Mouse (Mus musculus) heart, postnatal 36 days (tissue): ENCODE measurements around the gene Ppp1r13b. TPM values are rescaled to one million over a fixed set of nuclear protein-coding genes. Genes with fewer than 3 reads are reported as not detected.
A peak's percentile ranks its signal among the peaks of the same experiment; 100 is the strongest.

Source experiments
- DNase-seq, 2 experiments: peaks; one replicate each; pipeline ENCODE4 v3.0.0; 2021 to 2022
- intact Hi-C: fragments of 180-260 bp; cut with DNase I; formaldehyde crosslinking; loops from one replicate; pipeline ENCODE4 v1.15.1; 2025
- total RNA-seq, 2 experiments: library from RNA; stranded (reverse); gene quantifications; 2 replicates each; pipeline ENCODE4 v1.2.3; 2021

The Ppp1r13b gene
- total RNA-seq, 2 experiments from 2014 or later: 19.7 to 20.3 TPM

DNA sequence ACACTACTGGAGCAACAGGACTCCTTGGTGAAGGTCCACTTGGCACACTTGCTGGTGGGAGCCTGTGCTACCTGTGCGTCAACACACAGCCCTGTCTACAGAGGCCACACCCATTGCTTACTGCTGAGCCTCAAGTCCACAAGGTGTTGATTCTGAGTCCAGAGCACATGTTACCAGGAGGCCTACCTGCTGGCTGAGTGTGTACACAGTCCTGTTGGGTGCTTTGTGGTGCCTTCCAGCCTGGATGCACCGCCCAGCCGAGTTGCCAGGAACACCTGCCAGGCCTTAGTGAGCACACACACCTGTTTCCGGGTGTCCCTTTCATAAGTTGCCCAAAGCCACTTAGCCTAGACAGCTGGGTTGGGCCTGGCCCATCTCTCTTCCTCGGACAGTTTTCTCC lies 104.4 kb downstream of the Ppp1r13b start:
- intact Hi-C loops: no loop called here

DNA sequence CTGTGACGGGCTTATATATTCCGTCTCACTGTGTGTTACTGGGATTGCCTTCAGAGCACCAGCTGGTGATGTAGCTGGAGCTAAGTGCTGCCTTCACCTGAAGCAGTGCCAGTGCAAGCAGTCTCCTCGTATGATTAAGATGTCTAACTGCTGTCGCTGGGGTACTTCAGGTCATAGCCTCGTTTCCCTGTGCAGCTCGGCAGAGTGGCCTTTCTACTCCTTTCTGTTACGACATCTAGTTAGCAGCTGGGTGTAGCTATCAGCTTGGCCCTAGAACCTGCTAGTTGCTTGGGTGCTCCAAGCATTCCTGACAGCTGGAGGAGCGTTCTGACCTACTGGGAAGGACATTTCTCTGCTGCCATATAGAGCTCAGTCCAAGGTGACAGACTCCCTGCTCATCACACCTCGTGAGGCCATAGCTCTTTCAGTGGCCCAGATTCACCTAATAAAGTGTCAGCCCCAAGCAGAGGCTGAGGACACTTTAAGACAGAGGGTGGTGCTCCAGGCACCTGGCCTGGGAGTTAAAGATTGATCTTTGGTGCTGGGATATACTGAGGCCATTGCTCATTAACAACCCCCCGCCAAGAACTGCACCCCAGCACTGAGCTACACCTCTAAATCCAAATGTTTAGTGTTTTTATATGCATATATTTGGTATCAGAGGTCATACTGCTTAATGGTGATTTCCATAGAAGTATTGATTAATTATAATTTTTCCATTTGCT lies 107.3 kb downstream of the Ppp1r13b start:
- intact Hi-C loops: no loop called here
- no peak for DNase-seq

More for the DNA sequence above, 104.4 kb downstream of the Ppp1r13b start:
- DNase-seq: no peak

DNA sequence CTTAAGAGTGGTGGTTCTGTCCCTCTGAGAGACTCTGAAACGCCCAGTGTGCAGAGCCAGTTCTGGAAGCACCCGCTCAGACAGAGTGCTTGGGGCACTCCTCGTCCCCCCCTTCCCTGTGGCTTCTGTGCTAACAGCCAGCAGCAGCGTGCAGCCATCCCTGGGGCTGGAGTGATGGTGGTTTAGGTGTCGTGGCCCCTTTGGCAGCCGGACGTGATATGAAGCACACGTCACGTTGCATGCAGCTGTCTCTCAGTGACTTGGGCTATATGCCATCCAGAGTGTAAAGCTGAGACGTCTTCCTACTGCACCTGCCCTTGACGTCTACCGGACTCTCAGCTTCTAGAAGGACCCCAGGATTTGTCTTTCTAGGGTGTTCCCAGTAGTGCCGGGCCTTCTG lies 109.4 kb downstream of the Ppp1r13b start:
- no peak for DNase-seq
- intact Hi-C loops: no loop called here

DNA sequence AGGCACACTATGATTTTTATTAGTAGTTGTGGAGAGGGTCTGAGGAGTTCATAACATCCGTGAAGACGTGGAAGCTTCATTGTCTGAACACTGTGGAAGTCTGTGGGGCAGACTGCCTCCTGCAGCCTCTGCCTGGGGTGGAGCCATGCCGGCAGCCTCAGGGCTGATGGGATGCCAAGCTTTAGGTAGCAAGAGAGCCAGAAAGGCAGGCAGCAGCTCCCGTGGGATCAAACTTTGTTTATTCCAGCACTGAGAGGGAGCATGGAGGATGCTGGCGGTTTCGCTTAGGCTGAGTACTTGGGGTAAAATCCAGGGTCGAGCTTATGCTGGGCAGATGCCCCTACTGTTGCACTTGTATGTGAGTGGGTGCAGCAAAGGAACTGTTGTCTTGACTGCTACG lies 110.7 kb downstream of the Ppp1r13b start:
- intact Hi-C loops: loop anchor here (1.0 kb wide), 1 partner anchor 12 kb away; no protein-coding TSS in a partner anchor
- no peak for DNase-seq

DNA sequence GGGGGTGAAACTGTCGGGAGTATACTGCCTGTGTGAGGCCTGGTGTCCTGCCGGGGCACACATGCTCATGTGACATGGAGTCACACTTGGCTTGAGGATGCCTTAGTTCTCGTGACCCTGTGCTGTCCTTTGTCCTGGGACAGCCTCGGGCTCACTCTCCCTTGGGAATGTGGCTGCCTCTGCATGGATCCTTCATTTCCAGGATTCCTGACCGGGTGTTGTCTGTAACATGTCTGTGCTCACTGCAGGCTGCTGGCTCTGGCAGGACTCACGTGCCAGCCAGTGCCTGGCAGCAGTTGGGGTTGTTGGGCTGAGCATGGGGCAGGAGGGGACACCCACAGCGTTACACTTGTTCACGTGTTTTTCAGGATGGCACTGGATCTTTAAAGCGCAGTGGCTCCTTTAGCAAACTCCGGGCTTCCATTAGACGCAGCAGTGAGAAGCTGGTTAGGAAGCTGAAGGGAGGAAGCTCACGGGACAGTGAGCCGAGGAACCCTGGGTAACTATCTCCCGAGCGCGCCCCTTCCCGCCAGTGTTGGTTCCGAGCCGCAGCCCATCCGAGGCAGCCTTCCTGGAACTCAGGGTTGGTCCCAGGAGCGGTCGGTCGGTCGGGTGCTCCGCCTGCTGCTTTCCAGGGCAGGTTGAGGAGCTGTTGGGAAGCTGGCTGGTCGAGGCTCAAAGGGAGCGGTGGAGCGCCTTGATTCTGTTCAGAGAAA lies 112.6 kb downstream of the Ppp1r13b start:
- DNase-seq: peak; percentile 38 to 47
- intact Hi-C loops: no loop called here

DNA sequence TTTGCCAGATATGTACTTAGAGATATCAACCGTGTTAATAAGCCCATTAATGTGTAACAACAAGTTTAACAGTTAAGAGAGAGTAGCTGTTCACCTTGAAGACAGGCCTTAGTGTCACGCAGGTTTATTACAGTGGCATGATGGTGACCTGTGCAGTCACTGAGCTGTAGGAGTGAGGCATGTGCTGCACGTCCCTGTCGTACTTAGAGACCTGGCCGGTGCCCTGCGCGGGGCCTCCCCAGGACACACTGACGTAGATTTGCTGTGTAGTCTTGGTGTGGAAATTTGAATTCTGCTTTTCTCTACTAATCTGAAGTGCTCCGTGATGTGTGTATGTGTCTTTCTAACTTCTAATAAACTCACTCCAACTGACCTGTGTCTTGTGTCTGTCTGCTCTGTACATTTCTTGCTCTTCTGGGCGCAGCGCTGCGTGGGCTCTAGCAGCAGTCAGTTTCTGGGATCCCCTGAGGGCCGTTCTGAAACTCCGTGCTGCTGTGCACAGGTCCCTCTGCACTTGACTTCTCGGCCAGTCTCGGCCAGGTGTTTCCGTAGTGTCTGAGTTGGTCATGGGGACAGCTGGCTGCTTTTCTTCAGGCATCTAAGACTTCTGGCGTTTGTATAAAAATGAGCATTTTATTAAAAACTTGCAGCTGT lies 113.3 kb downstream of the Ppp1r13b start:
- intact Hi-C loops: no loop called here
- DNase-seq: no peak

DNA sequence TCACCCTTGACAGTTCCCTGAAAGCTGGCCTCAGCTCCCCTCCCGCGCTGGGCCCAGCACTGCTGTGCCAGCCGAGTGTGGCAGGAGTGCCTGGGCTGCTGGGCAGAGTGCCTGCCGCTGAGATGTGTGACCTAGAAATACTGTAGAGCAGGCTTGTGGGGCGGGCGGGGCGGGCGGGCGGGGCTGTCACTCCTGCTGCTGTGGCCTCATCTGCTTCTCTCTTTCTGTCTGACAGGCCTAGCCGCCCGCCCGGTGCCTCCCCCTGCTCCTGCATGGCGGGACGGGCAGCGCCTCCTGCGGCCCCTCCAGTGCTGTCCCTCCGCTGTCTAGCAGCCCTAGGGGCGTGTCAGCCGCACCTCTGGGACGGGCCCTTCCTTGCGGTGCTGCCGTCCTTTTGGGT lies 113.8 kb downstream of the Ppp1r13b start:
- intact Hi-C loops: no loop called here
- DNase-seq: peak; percentile 49 to 62

DNA sequence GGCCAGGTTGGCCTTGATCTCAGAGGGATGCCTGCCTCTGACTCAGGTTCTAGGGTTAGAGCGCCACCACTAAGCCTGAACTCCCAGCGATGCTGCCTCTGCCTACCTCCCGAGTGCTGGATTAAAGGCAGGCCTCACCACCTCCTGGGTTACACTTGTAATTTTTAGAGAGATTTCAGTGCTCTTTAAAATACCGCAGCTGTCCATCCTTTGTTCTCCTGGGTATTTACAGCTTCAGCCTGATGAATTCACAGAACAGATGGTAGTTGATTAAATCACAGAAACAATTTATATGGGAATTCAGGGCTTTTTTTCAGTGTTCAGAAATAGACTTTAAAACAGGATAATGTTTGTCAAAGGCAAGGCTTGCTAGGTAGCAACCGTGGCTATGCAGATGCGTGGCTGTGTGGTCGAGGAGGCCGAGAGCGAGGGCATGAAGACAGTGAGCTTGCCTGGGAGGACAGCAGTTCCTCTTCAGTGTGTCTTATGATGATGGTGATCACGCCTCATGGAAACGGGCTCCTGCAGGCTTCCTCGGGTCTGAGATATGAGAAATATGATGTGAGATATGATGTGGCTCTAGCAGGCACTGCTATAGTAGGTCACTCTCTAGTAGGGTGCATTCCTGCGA lies 116.3 kb downstream of the Ppp1r13b start:
- no peak for DNase-seq
- intact Hi-C loops: no loop called here

DNA sequence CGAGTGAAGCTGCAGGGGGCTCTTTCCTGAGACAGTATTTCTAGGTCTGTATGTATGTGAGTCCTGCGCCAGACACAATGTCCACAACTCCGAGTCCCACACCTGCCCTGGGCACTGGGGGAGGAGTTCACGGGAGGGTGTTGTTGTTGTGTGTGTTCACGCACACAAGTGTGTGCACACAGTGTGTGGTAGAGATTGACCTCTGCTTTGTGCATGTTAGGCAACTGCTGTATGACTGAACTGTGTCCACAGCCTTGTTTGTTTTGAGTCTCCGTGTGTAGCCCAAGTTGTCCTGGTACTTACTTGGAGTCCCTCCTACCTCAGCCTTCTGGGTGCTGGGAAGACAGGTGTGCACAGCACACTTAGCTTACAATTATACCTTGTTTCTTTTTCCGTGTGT lies 117.3 kb downstream of the Ppp1r13b start:
- DNase-seq: no peak
- intact Hi-C loops: no loop called here

DNA sequence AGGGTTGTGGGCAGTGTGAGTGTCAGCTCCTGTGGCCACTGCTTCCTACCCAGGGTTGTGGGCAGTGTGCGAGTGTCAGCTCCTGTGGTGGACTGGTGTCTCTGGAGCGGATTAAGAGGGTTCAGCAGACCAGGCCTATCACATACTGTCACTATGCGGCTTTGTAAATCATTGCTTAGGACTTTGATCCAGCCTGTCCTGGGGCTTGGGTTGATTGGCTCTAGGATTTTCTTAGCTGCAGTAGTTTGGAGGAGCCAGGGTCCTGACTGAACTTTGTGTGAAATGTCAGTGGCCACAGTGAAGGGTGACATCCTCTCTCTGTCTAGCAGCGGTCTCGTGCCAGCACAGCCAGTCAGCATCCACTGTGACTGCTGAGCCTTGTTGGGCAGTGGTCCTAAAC lies 117.8 kb downstream of the Ppp1r13b start:
- no peak for DNase-seq
- intact Hi-C loops: no loop called here

DNA sequence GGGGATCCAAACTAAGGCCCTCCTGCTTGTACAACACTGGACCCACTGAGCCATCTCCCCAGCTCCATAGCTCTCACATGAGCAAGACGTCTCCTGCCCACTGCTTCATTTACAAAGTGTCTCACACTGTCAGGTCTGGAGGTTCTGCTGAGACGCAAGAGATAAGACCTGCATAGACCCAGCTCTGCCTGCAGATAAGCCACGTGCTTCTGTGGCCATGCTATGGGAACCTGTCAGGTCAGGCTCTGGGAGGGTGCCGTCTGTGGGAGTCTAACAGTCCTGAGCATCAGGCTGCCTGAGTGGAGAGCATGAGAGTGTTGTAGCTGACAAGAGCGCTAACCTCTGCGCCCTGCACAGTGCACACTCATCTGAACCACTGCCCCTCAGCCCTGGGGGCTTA lies 120.9 kb downstream of the Ppp1r13b start:
- intact Hi-C loops: no loop called here

DNA sequence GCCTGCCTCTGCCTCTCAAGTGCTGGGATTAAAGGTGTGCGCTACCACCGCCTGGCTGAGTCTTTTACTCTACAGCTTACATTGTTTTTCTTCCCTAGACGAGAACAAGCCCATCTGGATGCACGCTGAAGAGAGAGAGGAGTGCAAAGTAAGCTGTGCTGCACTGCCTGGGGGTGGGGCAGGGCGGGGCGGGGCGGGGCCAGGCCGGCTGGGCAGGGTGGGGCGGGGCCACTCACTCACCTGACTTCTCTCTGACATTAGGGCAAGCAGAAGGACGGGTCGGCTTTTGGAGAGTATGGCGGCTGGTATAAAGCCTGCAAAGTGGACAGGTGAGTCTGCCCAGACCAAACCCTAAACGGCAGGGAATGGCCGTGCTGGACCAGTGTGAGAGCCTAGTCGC lies 122.7 kb downstream of the Ppp1r13b start:
- DNase-seq: no peak
- intact Hi-C loops: loop anchor here (1.0 kb wide), 1 partner anchor 12 kb away; no protein-coding TSS in a partner anchor

More for the DNA sequence above, 120.9 kb downstream of the Ppp1r13b start:
- DNase-seq: no peak

DNA sequence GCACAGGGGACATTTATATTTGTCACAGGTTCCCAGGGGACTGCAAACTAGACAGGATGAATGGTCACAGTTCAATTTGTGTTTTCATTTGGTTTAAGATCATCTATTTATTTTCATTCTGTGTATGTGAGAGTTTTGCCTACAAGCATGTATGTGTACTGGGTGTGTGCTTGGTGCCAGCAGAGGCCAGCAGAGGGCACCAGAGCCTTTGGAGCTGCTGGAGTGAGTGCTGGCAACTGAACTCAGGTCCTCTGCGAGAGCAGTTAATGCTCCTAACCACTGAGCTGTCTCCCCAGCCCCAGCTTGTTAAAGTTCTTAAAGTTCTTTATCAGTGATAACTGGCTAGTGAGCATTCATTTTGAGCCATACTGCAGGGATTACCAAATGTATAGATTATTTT lies 128.4 kb downstream of the Ppp1r13b start:
- DNase-seq: no peak
- intact Hi-C loops: no loop called here

Other genes starting within 250 kb of the Ppp1r13b start
- gene Ckb, start 235.8 kb downstream of the Ppp1r13b start, total RNA-seq: 10 to 100 TPM; 71.6 to 84.7 TPM
- gene Trmt61a, start 230.0 kb downstream of the Ppp1r13b start, total RNA-seq: 1 to 10 TPM; 3.8 to 6.6 TPM
- gene Bag5, start 194.9 kb downstream of the Ppp1r13b start, total RNA-seq: 10 to 100 TPM; 19.5 to 20.4 TPM
- gene Apopt1, start 194.8 kb downstream of the Ppp1r13b start, total RNA-seq: 10 to 100 TPM; 38.4 to 40.6 TPM
- 10 to 100 TPM; 84.4 to 94.2 TPM for gene Klc1, start 149.3 kb downstream of the Ppp1r13b start, total RNA-seq
- gene Xrcc3, start 94.2 kb downstream of the Ppp1r13b start, total RNA-seq: 1 to 10 TPM in 1 of 2 experiments, under 1 TPM in 1; 0.76 to 1.9 TPM
- 10 to 100 TPM; 65.3 to 66.5 TPM for gene Zfyve21, start 93.9 kb downstream of the Ppp1r13b start, total RNA-seq
- 1,000 to 10,000 TPM; 1,342 to 1,403 TPM for gene Atp5mpl, start 58.9 kb upstream of the Ppp1r13b start, total RNA-seq
- under 1 TPM in 1 of 2 experiments, not detected in 1; 0.33 TPM for gene Tdrd9, start 63.4 kb upstream of the Ppp1r13b start, total RNA-seq
- under 1 TPM in 1 of 2 experiments, not detected in 1; 0.65 TPM for gene Rd3l, start 73.2 kb upstream of the Ppp1r13b start, total RNA-seq
- under 1 TPM; 0.57 to 0.69 TPM for gene Aspg, start 198.6 kb upstream of the Ppp1r13b start, total RNA-seq
- gene Kif26a, start 238.1 kb upstream of the Ppp1r13b start, total RNA-seq: 10 to 100 TPM; 13.8 to 15.5 TPM